ENCODE assay signal across 7 mouse cellular contexts in the genomic region with DNA sequence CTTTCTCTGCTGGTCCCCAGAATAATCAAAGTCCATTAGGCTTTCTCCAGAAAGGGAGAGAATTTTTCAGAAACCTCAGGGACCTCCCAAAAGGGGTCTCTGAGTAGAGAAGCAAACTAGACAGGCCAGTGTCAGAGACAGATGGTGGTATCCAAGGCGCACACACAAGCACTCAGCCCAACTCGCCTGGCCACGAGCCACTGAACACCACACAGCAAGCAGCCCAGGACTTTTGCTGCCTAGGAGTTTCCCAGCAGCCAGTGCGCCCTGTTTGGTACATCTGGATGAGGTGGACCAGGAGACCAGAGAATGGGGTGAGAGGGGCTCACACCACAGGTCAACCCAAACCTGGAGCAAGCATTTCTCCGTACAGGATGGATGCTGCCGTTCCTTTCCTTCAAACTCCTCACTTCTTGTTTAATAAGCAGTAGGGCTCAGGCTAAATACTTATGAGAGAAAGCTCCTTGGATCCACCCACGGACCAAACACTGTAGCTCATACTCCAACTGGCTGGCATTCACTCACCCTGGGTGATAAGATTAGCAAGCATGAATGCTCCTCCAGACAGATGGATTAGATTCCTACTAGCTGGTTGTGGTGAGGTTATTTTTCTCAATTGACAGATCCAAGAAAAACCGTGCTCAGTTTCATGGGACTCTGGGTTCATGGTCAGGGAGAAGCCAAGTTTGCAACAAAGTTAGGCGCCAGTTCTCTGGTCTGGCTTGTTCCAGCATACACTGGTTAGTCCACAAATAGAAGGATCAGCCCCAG. TPM values are rescaled to one million over a fixed set of nuclear protein-coding genes. Genes with fewer than 3 reads are reported as not detected.
DNase-seq lines count a peak whose midpoint lies in the region; ATAC-seq and TF ChIP-seq lines count a peak whose summit lies in the region.

No protein-coding gene starts in this region.

- intact Hi-C loops in left cerebral cortex, postnatal 25 days (cut with DNase I) = loop anchor here (10.0 kb wide), 1 partner anchor 351 kb away; no protein-coding TSS in a partner anchor
- intact Hi-C loops in left cerebral cortex, postnatal 36 days (cut with DNase I) = loop anchor here (5.0 kb wide), 1 partner anchor 64 kb away; a partner anchor contains a TSS

- H3K4me3 ChIP-seq in hindbrain, embryonic 12.5 days = peak overlapping the region; percentile 72
- peak overlapping the region; percentile 45 for H3K4me3 ChIP-seq in myocyte

- 40% methylated on average over 9 of the region's 9 CpGs for WGBS in hindbrain, embryonic 12.5 days

- no peaks in the 10 kb centered on the region for H3K36me3 ChIP-seq in hindbrain, embryonic 12.5 days
- H3K36me3 ChIP-seq in myocyte (ENCODE audit: control insufficient read depth, insufficient read depth) = no peaks in the 10 kb centered on the region

- peak overlapping the region; percentile 95 for H3K4me2 ChIP-seq in hindbrain, embryonic 12.5 days (replicated peaks)
- peak overlapping the region; percentile 76 for H3K4me2 ChIP-seq in myocyte (ENCODE audit: low read depth)

- H3K27me3 ChIP-seq in hindbrain, embryonic 12.5 days = peaks cover 21% of the 10 kb centered on the region
- H3K27me3 ChIP-seq in myocyte (ENCODE audit: control insufficient read depth, insufficient read depth, insufficient read length) = no peaks in the 10 kb centered on the region

- H3K79me2 ChIP-seq in myocyte (ENCODE audit: control insufficient read depth, insufficient read depth) = no peaks in the 10 kb centered on the region

- no peak overlapping the region for H3K27ac ChIP-seq in hindbrain, embryonic 12.5 days

- H3K9me3 ChIP-seq in hindbrain, embryonic 12.5 days (replicated peaks) = no peaks in the 10 kb centered on the region

- no peak for TF ChIP-seq POLR2A in myocyte (IDR thresholded peaks at IDR 0.05; ENCODE audit: insufficient read length, low read depth)

- peak overlapping the region; percentile 32; the same call in 1 of the 2 replicates for H3K9ac ChIP-seq in hindbrain, embryonic 12.5 days

- H3K4me1 ChIP-seq in hindbrain, embryonic 12.5 days = peaks cover 44% of the 10 kb centered on the region

- no peak for ATAC-seq in hindbrain, embryonic 12.5 days (ENCODE audit: low FRiP score)
- ATAC-seq in megakaryocyte-erythroid progenitor cell, adult 5-6 weeks (replicated peaks; ENCODE audit: low FRiP score, low TSS enrichment, poor library complexity, severe bottlenecking) = no peak

- DNase-seq in left cerebral cortex, postnatal 25 days (ENCODE audit: low spot score in 2 of 2) = peak; percentile 34 to 59
- no peak for DNase-seq in left cerebral cortex, postnatal 36 days (ENCODE audit: low spot score in 2 of 2)
- peak; percentile 38 for DNase-seq in embryo, embryonic 11 days
- DNase-seq in adrenal gland, adult 18-20 months (ENCODE audit: low spot score in 2 of 2) = no peak

- no peak overlapping the region for H3ac ChIP-seq in myocyte (ENCODE audit: control insufficient read depth, insufficient read length)

TF ChIP-seq in myocyte, 11 proteins besides CTCF, POLR2A, EP300 and RAD21:
- no peak for TF ChIP-seq TCF12 (IDR thresholded peaks at IDR 0.05; ENCODE audit: insufficient read depth, poor library complexity, severe bottlenecking)
- no peak for TF ChIP-seq CEBPB (IDR thresholded peaks at IDR 0.05; ENCODE audit: insufficient read depth, poor library complexity, severe bottlenecking)
- TF ChIP-seq MYOD1 (IDR thresholded peaks at IDR 0.05; ENCODE audit: control insufficient read depth in 1 of 3, insufficient read length in 2 of 3, low read depth in 2 of 3) = no peak
- TF ChIP-seq REST (IDR thresholded peaks at IDR 0.05; ENCODE audit: insufficient read depth, insufficient read length) = no peak
- TF ChIP-seq MYOG (IDR thresholded peaks at IDR 0.05; ENCODE audit: control insufficient read depth in 1 of 3, insufficient read depth in 1 of 3, insufficient read length in 2 of 3, low read depth in 2 of 3) = no peak
- TF ChIP-seq SRF (IDR thresholded peaks at IDR 0.05; ENCODE audit: control insufficient read depth, insufficient read length, low read depth) = no peak
- TF ChIP-seq E2F4 (IDR thresholded peaks at IDR 0.05; ENCODE audit: insufficient read depth) = no peak
- no peak for TF ChIP-seq USF1 (IDR thresholded peaks at IDR 0.05; ENCODE audit: low read depth)
- no peak for TF ChIP-seq TCF3 (IDR thresholded peaks at IDR 0.05; ENCODE audit: insufficient read length, low read depth)
- no peak for TF ChIP-seq POLR2AphosphoS2 (IDR thresholded peaks at IDR 0.05; ENCODE audit: insufficient read length, low read depth)
- TF ChIP-seq MAX (IDR thresholded peaks at IDR 0.05; ENCODE audit: low read depth) = no peak

RNA-seq across cellular contexts. Expression of a gene that starts 2.3 kb away (rescaled TPM):
- 10 to 100 TPM; 46.4 TPM for total RNA-seq in left cerebral cortex, postnatal 25 days (2021)
- 10 to 100 TPM; 41.5 to 50.6 TPM for total RNA-seq in left cerebral cortex, postnatal 36 days (2021)
- polyA plus RNA-seq in hindbrain, embryonic 12.5 days (2016; fragmentation: Nextera tagmentation; extraction: Ambion mirVana) = 10.6 and 10.8 TPM in 2 replicates
- 18.8 TPM for polyA plus RNA-seq in myocyte (2012; fragmentation: generic; extraction: Trizol)
- 0.15 and 0.82 TPM in 2 replicates for total RNA-seq in megakaryocyte-erythroid progenitor cell, adult 5-6 weeks (2014; fragmentation: Nextera tagmentation)
- not detected in 2 replicates for total RNA-seq in megakaryocyte-erythroid progenitor cell, adult 5-6 weeks (2017)
- 10 to 100 TPM; 41.4 to 59.6 TPM for total RNA-seq in adrenal gland, adult 18-20 months (2021)

RNA-seq across cellular contexts. Expression of a gene that starts 51.0 kb away (rescaled TPM):
- total RNA-seq in left cerebral cortex, postnatal 25 days (2021) = 100 to 1,000 TPM; 144 to 147 TPM
- total RNA-seq in left cerebral cortex, postnatal 36 days (2021) = 100 to 1,000 TPM; 133 to 150 TPM
- polyA plus RNA-seq in hindbrain, embryonic 12.5 days (2016; fragmentation: Nextera tagmentation; extraction: Ambion mirVana) = 365 and 374 TPM in 2 replicates
- polyA plus RNA-seq in myocyte (2012; fragmentation: generic; extraction: Trizol) = 447 TPM
- total RNA-seq in megakaryocyte-erythroid progenitor cell, adult 5-6 weeks (2014; fragmentation: Nextera tagmentation) = 58.7 and 92.6 TPM in 2 replicates
- 57.0 and 85.8 TPM in 2 replicates for total RNA-seq in megakaryocyte-erythroid progenitor cell, adult 5-6 weeks (2017)
- total RNA-seq in adrenal gland, adult 18-20 months (2021) = 100 to 1,000 TPM; 182 to 188 TPM

Comparison
In these comparisons a context has a peak if more than half of its experiments do, and no peak if none do; other contexts are left out.
1. DNase-seq: peak in left cerebral cortex, postnatal 25 days (2 of 2) and embryo, embryonic 11 days (single experiment); none in left cerebral cortex, postnatal 36 days (0 of 2) and adrenal gland, adult 18-20 months (0 of 2).
2. RNA of a gene that starts 2.3 kb away (total RNA-seq): 41.4 to 59.6 TPM in adrenal gland, adult 18-20 months, 41.5 to 50.6 TPM in left cerebral cortex, postnatal 36 days and 46.4 TPM in left cerebral cortex, postnatal 25 days; 0.15 to 0.82 TPM in megakaryocyte-erythroid progenitor cell, adult 5-6 weeks; every median in the first group is over 10 times any median in the second.